Mouse (Mus musculus) midbrain, postnatal 0 days (tissue): ENCODE measurements around the gene Txk. TPM values are rescaled to one million over a fixed set of nuclear protein-coding genes. Genes with fewer than 3 reads are reported as not detected.

Source experiments
- ATAC-seq: fragments of 200-750 bp; cut with Nextera tagmentation; 2 replicates; pipeline ENCODE4 v1.8.0; 2017; ENCODE audit warnings: moderate number of reproducible peaks, mild to moderate bottlenecking, moderate TSS enrichment, moderate library complexity; ENCODE audit not compliant: low FRiP score
- DNase-seq: peaks from one replicate; pipeline ENCODE4 v3.0.0-alpha.2; 2015; ENCODE audit warnings: low spot score
- H3K27ac ChIP-seq: fragments of 300-500 bp; sonication (generic); 2 replicates; pipeline ENCODE4 v1.5.1; 2014; ENCODE audit warnings: low read depth, mild to moderate bottlenecking, low read length, mixed read lengths
- H3K27me3 ChIP-seq: fragments of 300-500 bp; sonication (generic); 2 replicates; pipeline ENCODE4 v1.6.1; 2014; ENCODE audit warnings: low read length, control low read depth, mixed read lengths; ENCODE audit not compliant: insufficient read depth
- H3K36me3 ChIP-seq: fragments of 300-500 bp; sonication (generic); 2 replicates; pipeline ENCODE4 v1.6.1; 2014; ENCODE audit warnings: low read length, control low read depth, mixed read lengths; ENCODE audit not compliant: insufficient read depth
- H3K4me1 ChIP-seq: fragments of 300-500 bp; sonication (generic); 2 replicates; pipeline ENCODE4 v1.6.1; 2014; ENCODE audit warnings: mild to moderate bottlenecking, control low read depth, antibody characterized with exemption, low read length, mixed read lengths; ENCODE audit not compliant: insufficient read depth
- H3K4me2 ChIP-seq: fragments of 300-500 bp; sonication (generic); 2 replicates; pipeline ENCODE4 v1.6.1; 2014; ENCODE audit warnings: low read depth, mild to moderate bottlenecking, low read length, mixed read lengths; ENCODE audit not compliant: poor library complexity, severe bottlenecking
- H3K4me3 ChIP-seq: fragments of 300-500 bp; sonication (generic); 2 replicates; pipeline ENCODE4 v1.5.1; 2014; ENCODE audit warnings: low read depth, mild to moderate bottlenecking, low read length, moderate library complexity
- H3K9ac ChIP-seq: fragments of 300-500 bp; sonication (generic); replicated peaks from 2 replicates; pipeline ENCODE4 v1.6.1; 2014; ENCODE audit warnings: mild to moderate bottlenecking, low read length, moderate library complexity, mixed read lengths; ENCODE audit not compliant: poor library complexity, severe bottlenecking
- H3K9me3 ChIP-seq: fragments of 300-500 bp; sonication (generic); 2 replicates; pipeline ENCODE4 v1.6.1; 2016; ENCODE audit warnings: low read length, control low read depth
- CTCF ChIP-seq: IDR thresholded peaks from 2 replicates; pipeline ENCODE4 v1.5.1; 2016; ENCODE audit warnings: antibody characterized with exemption, mild to moderate bottlenecking
- WGBS: fragments of 180-500 bp; shearing (Covaris S2); extraction: QIAGEN DNeasy Blood & Tissue Kit; methylation state at CpG from one replicate; pipeline ENCODE4 v1.1.7; 2014; 5-methylcytosine and 5-hydroxymethylcytosine counted together
- polyA plus RNA-seq: library from polyadenylated mRNA; unstranded; fragments of >200 nt; fragmentation: Nextera tagmentation; extraction: Ambion mirVana; gene quantifications from 2 replicates; pipeline ENCODE4 v1.2.1, GENCODE M21; 2015
- total RNA-seq: library from RNA; depleted of rRNA; stranded (reverse); fragments of >200 nt; gene quantifications from 2 replicates; pipeline ENCODE4 v1.2.3, GENCODE M21; 2014; rRNA removed

Txk gene
- total and polyA plus RNA-seq, 2 experiments from 2014 or later, result 0.05 to 0.14 TPM

DNA sequence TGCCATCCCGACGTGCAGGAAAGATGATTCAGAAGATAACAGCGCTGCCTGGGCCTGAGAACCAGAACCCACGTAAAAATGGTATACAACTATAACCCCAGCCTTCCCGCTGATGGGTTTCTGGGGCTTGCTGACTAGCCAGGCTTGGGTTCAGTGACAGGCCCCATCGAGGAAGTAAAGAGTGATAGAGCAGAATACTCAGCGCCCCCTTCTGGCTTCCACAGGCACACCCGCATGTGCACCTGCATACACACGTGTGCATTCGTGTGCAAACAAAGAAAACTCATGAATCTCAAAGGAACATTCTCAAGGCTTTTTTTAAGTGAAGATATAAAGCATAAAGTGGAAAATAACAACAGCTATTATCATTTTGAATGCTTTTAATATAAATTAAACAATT lies 106.4 kb downstream of the Txk start:
- ATAC-seq (no peak), DNase-seq (no peak)
- no peaks in the 10 kb centered on the region for H3K9me3 ChIP-seq
- WGBS, result 45% methylated on average over 10 of the region's 10 CpGs
- peaks cover 13% of the 10 kb centered on the region; the same call in 1 of the 2 replicates for H3K27me3 ChIP-seq
- no peak overlapping the region for H3K9ac ChIP-seq
- no peaks in the 10 kb centered on the region for H3K36me3 ChIP-seq
- no peak overlapping the region for H3K4me2 ChIP-seq
- H3K27ac ChIP-seq, result no peak overlapping the region
- peak; percentile 45 for TF ChIP-seq CTCF
- H3K4me3 ChIP-seq, result no peak overlapping the region
- H3K4me1 ChIP-seq, result no peaks in the 10 kb centered on the region

Other genes with a start within 250 kb of the Txk start
- 0.33 and 0.57 TPM in 2 replicates for gene Corin, start 248.3 kb downstream of the Txk start, total RNA-seq
- gene Corin, start 248.3 kb downstream of the Txk start, polyA plus RNA-seq, result 0.12 and 0.14 TPM in 2 replicates
- gene Nfxl1, start 193.1 kb downstream of the Txk start, total RNA-seq, result 12.6 and 15.7 TPM in 2 replicates
- gene Nfxl1, start 193.1 kb downstream of the Txk start, polyA plus RNA-seq, result 7.9 and 8.2 TPM in 2 replicates
- gene Zar1, start 171.5 kb downstream of the Txk start, total RNA-seq, result 3.6 and 5.5 TPM in 2 replicates
- gene Zar1, start 171.5 kb downstream of the Txk start, polyA plus RNA-seq, result 7.3 and 8.6 TPM in 2 replicates
- 2.9 and 3.4 TPM in 2 replicates for gene Gm5868, start 165.2 kb downstream of the Txk start, total RNA-seq
- gene Gm5868, start 165.2 kb downstream of the Txk start, polyA plus RNA-seq, result 4.3 and 4.8 TPM in 2 replicates
- gene Cnga1, start 108.5 kb downstream of the Txk start, total RNA-seq, result not detected in 2 replicates
- gene Cnga1, start 108.5 kb downstream of the Txk start, polyA plus RNA-seq, result 0.06 TPM in 1 of 2 replicates, not detected in the other
- gene Nipal1, start 105.0 kb downstream of the Txk start, total RNA-seq, result 0.24 and 0.55 TPM in 2 replicates
- 0.33 and 0.70 TPM in 2 replicates for gene Nipal1, start 105.0 kb downstream of the Txk start, polyA plus RNA-seq
- gene Tec, start 115.7 kb upstream of the Txk start, total RNA-seq, result 3.9 and 5.4 TPM in 2 replicates
- 2.3 TPM in 2 replicates for gene Tec, start 115.7 kb upstream of the Txk start, polyA plus RNA-seq
- gene Slain2, start 161.5 kb upstream of the Txk start, total RNA-seq, result 42.2 and 46.2 TPM in 2 replicates
- gene Slain2, start 161.5 kb upstream of the Txk start, polyA plus RNA-seq, result 9.9 and 10.8 TPM in 2 replicates
- not detected in 2 replicates for gene Gm10135, start 221.9 kb upstream of the Txk start, total RNA-seq
- not detected in 2 replicates for gene Gm10135, start 221.9 kb upstream of the Txk start, polyA plus RNA-seq